Mouse (Mus musculus) gastrocnemius, adult 18-20 months (tissue): Measurements from ENCODE around the gene Srd5a1. TPM values are rescaled to one million over a fixed set of nuclear protein-coding genes. Genes with fewer than 3 reads are reported as not detected.
"Not testable (repeated sequence)": the region's sequence is repeated elsewhere in the genome, so short reads cannot be mapped to it uniquely, and the experiment has no call there.

Source experiments
- DNase-seq: peaks from one replicate; pipeline ENCODE4 v3.0.0; 2021; ENCODE audit warnings: low spot score
- total RNA-seq, 2 experiments: library from RNA; stranded (reverse); gene quantifications; 2 replicates each; pipeline ENCODE4 v1.2.3; 2021

Srd5a1 gene
- total RNA-seq, 2 experiments from 2014 or later, result 0.28 TPM; not detected in 1

DNA sequence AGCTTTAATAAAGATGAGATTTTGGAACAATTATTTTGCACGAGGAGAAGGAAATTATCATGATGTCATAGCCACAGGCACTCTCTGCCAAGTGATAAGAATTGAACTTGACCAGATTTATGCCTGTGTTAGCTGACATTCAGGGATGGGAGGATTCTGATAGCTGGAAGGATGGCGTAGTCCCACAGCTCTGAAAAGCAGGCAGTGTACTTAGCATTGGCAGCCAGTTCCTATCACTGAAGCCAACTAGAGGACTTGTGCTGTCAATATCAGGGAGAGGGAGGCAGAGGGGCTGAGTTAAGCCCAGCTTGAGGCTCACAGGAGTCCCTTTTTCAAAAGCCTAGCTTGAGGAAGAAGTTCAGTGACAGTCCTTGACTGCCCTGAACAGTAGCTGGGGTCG, 13.3 kb upstream of the Srd5a1 start:
- no peak for DNase-seq

DNA sequence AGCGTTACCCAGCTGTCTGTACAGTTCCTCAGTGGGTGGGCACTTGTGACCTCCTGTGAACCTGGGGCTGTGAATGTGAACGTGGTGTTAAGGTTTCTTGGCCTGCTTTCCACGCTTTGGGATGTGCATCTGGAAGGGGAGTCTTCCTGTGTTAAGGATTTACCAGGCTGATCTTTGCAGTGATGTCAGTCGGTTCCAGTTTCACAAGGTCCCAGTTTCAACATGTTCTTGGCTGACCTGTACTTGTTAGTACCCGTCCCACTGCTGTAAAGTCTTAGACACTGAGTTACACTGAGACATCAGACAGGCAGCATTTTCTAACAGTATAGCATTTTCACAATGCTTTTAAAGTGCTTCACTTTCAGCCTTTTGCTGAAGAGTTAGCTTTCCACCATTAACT, 12.6 kb upstream of the Srd5a1 start:
- peak; percentile 14 for DNase-seq

DNA sequence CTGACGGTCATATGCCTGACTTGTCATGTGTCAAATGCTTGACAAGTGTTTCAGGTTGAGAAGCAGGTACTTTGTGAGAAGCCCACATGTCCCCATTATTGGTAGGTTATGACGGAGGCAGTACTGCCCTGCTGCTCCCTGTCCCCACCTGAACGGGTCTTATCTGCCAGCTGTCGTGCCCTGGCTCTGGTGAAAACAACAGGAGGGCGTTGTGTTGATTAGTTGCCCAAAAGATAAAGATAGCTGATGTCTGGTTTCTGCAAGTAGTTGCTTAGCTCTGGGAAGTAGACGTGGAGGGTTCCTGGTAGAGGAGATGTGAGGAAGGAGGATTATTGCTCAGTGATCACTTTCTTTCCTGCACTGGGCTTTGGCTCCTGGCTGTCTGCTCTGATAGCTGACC, 5.5 kb upstream of the Srd5a1 start:
- no peak for DNase-seq

DNA sequence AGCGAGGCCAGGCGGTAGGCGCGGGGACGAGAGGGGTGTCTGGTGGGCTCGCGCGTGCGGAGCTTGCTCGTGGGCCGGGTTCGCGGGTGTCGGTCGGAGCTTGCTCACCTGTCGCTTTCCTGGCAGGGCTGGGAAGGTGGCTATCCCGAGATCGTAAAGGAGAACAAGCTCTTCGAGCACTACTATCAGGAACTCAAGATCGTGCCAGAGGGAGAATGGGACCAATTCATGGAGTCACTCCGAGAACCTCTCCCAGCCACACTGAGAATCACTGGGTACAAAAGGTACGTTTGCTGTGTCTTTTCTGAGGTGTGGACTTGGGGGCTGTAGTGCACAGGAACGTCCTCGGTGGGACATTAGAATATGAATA, 918 bp upstream of the Srd5a1 start:
- DNase-seq, result no peak

DNA sequence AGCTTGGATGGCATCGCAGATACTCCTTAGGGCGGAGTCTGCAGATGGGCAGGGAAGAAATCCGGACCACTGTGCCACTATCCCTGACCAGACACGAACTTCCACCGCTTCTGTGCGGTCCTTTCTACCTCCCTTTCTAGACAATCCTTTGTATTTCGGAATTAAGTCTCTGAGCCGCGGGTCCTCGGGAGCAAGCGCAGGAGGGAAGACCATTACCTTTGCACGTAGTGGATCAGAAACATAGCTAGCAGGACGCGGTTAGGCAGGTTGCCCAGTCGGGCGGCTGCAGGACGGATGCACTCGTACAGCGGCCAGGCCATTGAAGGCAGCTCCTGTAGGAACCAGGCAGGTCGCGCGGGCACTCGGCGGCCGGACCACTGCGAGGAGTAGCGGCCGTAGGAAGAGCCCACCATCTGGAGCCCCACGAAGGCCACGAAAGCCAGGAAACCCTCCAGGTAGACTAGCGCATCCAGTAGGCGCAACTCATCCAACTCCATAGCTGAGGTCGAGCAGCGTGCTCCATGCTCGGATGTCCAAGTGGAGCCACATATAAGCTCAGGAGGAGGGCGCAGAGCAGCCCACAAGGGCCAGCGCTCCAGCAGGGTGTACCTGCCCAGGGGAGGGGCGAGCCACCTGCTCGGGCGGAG, 368 bp downstream of the Srd5a1 start:
- no peak for DNase-seq

DNA sequence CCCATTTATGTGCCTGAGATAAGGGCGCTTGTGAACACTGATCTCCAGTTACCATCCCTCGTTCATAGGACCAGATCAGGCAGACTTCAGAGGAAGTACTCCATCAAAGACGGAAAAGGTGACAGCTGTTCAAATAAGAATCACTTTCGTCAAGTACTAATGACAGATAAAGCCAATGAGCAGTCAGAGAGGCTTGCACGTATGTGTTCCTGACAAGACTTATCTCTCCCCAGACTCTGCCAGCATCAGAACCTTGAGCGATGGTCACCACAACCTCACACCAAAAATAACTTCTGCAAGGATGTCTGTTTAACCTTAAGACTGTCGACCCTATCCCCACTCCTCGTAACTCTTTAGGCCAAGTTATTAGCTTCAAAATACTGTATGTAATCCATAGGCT, 2.5 kb downstream of the Srd5a1 start:
- no peak for DNase-seq

DNA sequence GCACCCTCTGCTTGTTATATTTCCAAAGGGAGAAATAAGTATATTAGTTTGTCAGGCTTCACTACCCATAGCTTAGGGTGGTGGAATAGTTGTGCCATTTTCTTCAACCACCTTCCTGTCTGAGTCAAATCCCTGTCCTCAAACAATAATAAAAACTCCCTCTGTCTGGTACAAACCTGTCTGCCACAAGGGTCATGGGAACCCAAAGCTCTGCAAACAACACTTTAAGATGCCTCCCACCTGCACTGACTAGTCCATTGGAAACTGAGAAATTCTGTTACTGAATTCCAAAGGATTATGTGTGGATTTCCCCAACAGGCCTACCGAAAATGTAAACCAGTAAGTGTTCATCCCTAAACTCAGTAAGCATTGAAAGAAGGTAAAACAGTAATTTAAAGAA, 6.6 kb downstream of the Srd5a1 start:
- DNase-seq, result no peak

DNA sequence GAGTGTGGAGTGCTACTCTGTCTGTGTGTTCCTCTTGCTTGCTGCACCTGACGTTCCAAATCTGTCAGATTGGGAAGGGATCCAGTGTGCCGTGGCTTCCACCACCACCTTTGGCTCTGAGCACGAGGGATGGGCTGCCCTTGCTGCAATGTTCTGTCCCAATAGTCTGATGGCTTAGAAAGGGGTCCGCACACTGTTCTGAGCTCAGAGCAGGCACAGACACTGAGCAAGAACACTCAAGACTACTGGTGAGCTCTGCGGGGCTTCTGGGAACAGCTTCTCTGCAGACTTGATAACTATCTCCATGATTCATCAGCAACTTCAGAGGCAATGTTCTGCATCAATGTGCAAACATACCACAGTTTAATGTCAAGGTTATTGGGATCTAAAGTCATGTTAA, 9.9 kb downstream of the Srd5a1 start:
- DNase-seq, result no peak

DNA sequence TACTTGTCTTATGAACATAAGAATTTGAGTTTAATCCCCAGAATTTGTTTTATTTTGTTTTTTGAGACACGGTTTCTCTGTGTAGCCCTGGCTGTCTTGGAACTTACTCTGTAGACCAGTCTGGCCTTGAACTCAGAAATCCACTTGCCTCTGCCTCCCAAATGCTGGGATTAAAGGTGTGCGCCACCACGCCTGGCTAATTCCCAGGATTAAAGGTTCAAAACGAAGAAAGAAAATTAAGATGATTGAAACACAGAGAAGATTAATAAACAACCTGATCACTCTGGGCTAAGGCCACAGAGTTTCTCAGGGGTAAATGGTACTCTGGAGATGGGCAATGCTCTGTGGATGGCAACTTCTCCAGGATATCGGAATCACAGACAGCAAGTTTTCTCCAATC, 10.4 kb downstream of the Srd5a1 start:
- not testable (repeated sequence) for DNase-seq

DNA sequence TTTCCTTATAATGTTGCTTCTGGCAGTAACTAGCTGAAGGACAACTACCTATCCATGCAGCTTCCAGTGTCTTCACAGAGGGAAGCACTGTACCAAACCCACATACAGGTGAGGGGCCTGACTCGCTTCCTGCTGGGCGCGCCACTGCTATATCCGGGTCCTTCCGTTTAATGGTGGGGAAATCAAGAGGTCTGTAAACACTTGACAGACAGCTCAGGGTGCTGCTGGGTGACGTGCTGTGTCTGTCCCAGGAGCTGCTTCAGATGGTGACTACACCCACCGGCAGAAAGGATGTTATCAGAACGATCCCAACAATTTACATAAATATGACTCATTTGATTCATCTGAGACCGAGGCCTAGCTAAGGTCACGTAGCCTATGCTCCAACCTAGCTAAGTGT, 12.4 kb downstream of the Srd5a1 start:
- DNase-seq, result no peak

DNA sequence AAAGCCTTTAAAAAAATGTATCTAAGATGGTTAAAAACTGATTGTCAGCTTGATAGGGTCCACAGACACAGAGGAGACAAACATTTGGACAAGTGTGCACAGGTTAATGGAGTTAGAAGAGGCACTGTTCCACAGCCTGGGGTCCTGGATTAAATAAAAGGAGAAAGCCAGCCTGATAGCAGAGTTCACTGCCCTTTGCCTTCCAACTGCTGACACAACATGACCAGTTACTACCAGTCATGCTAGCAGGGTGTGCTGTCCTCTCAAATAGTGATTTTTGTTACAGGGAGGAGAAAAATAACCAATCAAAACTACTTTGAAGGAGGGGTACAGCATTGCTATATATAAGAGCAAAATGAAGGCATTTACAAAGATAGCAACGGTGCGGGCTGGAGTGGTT, 14.7 kb downstream of the Srd5a1 start:
- DNase-seq, result no peak

DNA sequence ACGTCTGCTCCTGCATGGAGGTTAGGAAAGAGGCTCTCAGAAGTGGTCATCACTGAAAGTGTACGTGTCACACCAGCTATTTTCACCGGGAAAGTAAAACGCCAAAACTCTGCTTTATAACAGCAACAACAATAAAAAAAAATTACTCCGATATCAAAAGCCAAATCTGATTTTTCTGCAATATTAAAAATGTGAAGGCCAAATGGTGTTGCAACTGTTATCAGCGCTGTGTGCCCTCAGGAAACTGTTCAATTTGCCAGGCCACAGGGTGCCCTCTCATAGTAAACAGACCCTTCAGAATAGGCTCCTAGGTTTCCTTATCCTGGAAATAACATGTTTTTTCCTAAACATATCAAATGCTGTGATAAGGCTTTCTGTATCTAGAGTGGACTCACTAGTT, 15.3 kb downstream of the Srd5a1 start:
- DNase-seq, result no peak

DNA sequence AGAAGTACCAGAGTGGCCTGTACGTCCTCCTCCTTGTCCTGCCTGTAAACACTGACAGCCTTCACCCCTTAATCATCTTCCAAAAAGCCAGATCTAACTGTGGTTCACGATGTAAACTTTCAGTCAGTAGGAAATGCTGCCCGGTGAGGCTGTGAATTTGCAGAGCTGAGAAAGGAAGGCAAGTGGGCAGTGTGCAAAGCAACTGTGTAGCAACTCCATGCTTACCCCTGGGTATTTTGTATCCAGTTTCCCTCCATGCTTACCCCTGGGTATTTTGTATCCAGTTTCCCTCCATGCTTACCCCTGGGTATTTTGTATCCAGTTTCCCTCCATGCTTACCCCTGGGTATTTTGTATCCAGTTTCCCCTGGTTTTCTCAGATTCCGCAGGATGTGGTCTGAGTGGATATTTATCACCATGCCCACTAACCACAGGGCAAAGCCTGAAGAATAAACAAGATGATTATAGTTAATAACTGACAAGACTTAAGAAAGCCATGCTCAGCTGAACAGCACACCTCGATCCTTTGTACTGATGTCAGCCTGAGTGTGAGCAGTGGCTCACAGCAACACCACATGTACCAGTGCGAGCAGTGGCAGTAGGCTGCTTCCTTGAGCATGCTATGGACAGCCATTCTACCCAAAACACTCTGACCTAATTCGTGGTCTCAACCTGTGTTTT, 16.5 kb downstream of the Srd5a1 start:
- no peak for DNase-seq

DNA sequence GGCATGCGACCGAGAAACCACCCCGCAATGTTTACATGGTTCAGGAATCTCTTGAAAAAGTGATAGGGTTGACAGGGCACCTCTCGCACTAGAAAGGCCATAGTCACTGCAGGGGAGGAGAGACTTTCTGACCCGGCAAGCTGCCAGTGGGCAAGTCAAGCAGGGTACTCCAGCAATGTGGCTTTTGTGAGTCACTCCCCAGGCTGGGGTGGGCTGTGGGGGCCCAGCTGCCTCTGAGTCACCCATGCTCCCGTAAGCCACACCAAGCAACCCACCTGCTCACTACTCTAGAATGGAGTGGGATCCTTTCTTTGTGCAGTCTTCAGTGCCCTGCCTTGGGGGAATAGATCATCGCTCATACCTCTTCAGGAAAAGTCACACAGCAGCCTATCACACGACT, 17.8 kb downstream of the Srd5a1 start:
- no peak for DNase-seq

DNA sequence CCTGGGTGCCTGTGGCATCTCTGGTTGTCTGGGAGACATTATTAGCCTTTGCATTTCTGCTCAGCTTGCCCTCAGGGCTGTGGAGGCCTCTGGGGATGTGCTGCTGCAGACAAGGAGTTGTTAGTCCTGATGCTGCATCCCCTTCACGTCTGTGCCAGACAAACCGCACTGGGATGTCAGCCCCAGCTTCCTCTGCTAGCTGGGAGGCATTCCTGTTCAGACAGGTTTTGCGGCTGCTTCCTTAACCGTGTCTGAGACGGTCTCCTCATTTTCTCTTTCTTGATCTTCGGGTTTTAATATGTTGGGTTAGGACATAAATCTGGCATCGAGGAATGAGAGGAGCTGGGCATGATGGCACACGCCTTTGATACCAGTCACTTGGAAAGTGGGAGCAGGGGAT, 19.0 kb downstream of the Srd5a1 start:
- DNase-seq, result no peak

DNA sequence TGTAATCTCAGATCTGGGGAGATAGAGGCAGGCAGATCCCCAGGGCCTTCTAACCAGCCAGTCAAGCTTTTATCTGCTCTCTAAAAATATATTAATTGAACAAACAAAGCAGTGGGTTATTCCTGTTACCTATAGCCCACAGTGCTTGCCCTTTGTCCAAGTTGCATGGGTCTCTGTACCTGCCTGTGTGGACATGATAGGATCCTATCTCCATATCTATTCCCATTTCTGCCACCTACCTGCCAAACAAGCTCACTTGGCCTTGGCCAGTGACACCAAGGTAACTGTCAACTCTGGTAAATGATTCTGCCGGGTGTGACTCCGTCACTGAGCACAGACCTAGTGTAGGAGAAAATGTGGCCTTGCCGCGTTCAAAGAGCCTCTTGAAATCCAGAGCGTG, 19.9 kb downstream of the Srd5a1 start:
- no peak for DNase-seq

DNA sequence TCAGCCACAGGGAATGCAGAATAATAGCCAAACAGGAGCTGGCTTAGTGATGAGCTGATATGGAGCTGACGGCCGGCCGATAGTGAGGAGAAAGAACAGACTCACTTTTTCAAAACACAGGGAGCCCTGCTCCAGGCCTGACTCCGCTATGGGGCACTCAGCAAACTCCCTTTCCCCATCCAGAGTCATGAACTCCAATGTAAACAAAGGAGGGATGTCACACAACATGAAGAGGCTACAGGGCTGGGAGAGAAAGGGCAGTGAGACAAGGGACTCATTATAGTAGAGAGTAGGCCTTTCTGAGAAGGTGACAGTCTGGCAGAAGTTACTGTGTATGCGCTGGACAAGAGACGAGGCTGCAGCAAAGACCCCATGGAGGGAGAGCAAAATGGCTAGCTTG, 23.0 kb downstream of the Srd5a1 start:
- no peak for DNase-seq

DNA sequence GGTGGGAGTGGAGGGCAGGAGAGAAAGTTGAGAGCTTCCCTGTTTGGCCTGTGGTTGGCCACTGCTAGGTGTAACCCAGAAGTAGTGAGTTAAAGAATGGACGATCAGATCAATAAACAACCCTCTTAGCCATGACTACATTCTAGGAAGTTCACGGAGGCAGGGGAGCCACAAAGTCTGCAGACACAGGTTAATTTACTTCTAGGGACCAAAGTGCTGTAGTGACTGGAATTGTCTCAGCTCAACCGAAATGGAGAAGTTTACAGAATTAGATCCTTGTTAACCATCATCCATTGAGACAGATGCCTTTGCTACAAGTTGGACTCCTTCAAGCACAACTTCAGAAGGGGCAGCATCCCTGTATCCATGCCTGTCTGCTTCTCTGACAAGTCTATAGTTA, 23.4 kb downstream of the Srd5a1 start:
- no peak for DNase-seq

DNA sequence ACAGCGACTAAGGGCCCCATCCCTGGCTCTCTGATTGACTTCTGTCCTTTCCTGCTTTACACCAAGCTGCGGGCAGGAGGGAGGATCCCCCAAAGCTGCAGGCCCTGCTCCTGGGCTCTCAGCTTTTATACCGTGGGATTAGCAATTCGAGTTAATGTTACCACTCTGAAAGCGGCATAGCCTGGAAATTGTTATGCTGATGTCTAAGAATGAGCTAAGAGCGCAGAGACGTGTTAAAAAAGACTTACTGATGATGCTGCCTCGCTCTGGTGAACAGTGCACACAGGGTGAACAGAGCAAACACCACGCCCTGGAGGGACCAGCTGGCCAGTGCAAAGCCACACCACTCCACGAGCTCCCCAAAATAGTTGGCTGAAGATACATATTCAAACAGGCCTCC, 24.9 kb downstream of the Srd5a1 start:
- DNase-seq, result no peak

DNA sequence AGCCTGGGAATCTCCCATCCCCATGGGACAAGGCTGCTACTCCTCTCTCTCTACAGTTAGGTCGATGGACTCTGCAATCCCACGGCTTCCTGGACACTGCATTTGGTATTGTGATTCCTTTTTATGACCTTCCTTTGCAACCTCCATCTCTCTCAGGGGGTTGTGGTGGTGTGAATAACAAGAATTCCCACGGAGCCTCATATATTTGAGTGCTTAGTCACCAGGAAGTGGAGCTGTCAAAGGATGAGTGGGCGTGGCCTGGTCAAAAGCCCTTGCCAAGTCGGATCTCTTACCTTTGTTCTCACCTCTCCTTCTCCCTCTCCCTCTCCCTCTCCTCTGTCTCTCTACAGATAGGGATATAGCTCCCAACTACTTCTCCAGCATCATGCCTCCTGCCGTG, 25.4 kb downstream of the Srd5a1 start:
- DNase-seq, result no peak

DNA sequence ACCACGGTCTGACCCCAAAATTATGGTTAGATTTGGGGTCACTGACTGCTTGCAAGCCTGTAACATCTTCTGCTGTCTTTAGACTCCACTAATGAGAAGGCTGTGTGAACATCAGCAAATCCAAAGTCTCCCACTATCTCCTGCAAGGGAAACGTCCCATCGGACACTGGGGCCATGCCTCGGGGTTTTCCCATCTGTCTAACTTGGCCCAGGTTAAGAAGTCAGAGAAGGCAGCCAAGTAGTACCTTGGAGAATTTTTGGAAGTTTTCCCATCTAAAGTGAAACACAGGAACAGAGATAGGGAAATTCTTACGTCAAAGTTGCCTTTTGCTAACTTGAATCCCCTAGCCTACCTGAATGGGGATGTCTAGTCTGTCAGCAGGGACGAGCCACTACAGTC, 27.7 kb downstream of the Srd5a1 start:
- no peak for DNase-seq

DNA sequence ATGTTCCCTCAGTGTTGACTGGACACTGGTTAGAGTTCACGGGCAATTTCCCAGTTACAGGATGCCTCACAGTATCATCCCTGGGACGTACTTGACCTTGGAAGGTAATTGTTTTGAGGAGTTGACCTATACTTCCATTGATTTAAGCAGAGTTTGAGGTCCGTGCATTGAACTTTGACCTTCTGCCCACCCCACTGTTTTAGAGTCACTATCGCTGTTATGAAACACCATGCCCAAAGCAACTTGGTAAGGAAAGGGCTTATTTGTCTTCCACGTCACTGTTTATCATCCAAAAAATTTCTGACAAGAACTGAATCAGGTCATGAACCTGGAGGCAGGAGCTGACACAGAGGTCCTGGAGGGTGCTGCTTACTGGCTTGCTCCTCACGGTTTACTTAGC, 28.8 kb downstream of the Srd5a1 start:
- no peak for DNase-seq

DNA sequence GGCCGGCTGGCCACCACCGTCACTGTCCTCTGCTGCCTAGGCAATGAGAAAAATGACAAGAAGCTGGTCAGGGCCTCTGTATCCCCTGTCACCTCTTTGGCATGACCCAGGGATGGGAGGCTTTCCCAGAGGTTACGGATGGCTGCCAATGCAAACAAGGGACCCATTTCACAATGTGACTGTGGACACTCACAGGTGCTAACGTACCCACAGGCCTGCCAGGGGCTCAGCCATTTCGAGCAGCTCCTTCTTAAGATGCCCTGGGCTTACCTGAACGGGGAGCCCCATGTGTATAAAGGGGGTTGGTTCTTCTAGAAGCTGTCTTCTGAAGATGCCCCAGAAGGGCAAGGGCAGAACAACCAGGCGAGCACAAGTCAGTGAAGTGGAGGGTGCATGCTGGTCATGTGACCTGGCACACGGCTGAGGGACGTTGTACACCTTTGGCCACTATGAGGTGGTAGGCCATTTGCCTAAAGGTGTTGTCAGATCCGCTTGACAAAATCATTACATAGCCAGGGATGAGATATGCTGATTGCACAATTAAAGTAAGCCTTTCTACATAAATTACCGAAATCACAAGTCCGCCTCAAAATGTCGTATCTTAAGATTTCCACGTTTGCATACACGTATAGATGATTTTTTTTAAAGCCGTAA, 33.9 kb downstream of the Srd5a1 start:
- no peak for DNase-seq
